Mouse (Mus musculus) testis, adult 2 months (tissue): ENCODE data around the gene Ptpdc1. TPM values are rescaled to one million over a fixed set of nuclear protein-coding genes. Genes with fewer than 3 reads are reported as not detected.

Source experiments
- H3K27ac ChIP-seq: fragments of 200-500 bp; 2 replicates; pipeline ENCODE4 v1.5.1; 2012; ENCODE audit warnings: low read depth, low read length; ENCODE audit not compliant: control insufficient read depth, insufficient read depth
- H3K27me3 ChIP-seq: fragments of 200-500 bp; 2 replicates; pipeline ENCODE4 v1.6.1; 2012; ENCODE audit warnings: mild to moderate bottlenecking, low read length, moderate library complexity; ENCODE audit not compliant: control insufficient read depth, insufficient read depth
- H3K36me3 ChIP-seq: fragments of 200-500 bp; 2 replicates; pipeline ENCODE4 v1.6.1; 2012; ENCODE audit warnings: mild to moderate bottlenecking, low read length; ENCODE audit not compliant: control insufficient read depth, insufficient read depth
- H3K4me1 ChIP-seq: fragments of 200-500 bp; 2 replicates; pipeline ENCODE4 v1.6.1; 2012; ENCODE audit warnings: low read length; ENCODE audit not compliant: control insufficient read depth, insufficient read depth
- H3K4me3 ChIP-seq: fragments of 200-500 bp; 2 replicates; pipeline ENCODE4 v1.5.1; 2012; ENCODE audit warnings: low read depth, mild to moderate bottlenecking, low read length, moderate library complexity, mixed read lengths; ENCODE audit not compliant: control insufficient read depth
- CTCF ChIP-seq: fragments of 200-500 bp; IDR thresholded peaks from 2 replicates; pipeline ENCODE4 v1.5.1; 2012; ENCODE audit warnings: low read depth, mild to moderate bottlenecking, inconsistent platforms, low read length, moderate library complexity; ENCODE audit not compliant: control insufficient read depth, insufficient read depth, insufficient replicate concordance
- POLR2A ChIP-seq: fragments of 200-500 bp; IDR thresholded peaks from 2 replicates; pipeline ENCODE4 v1.6.1; 2012; ENCODE audit warnings: low read depth, mild to moderate bottlenecking, inconsistent platforms, low read length, moderate library complexity; ENCODE audit not compliant: control insufficient read depth
- polyA plus RNA-seq: library from polyadenylated mRNA; depleted of rRNA; stranded (reverse); fragments of >200 nt; gene quantifications from 2 replicates; pipeline ENCODE4 v1.2.3, GENCODE M21; 2012

Gene Ptpdc1
- polyA plus RNA-seq, 1 experiment: 38.7 TPM

DNA sequence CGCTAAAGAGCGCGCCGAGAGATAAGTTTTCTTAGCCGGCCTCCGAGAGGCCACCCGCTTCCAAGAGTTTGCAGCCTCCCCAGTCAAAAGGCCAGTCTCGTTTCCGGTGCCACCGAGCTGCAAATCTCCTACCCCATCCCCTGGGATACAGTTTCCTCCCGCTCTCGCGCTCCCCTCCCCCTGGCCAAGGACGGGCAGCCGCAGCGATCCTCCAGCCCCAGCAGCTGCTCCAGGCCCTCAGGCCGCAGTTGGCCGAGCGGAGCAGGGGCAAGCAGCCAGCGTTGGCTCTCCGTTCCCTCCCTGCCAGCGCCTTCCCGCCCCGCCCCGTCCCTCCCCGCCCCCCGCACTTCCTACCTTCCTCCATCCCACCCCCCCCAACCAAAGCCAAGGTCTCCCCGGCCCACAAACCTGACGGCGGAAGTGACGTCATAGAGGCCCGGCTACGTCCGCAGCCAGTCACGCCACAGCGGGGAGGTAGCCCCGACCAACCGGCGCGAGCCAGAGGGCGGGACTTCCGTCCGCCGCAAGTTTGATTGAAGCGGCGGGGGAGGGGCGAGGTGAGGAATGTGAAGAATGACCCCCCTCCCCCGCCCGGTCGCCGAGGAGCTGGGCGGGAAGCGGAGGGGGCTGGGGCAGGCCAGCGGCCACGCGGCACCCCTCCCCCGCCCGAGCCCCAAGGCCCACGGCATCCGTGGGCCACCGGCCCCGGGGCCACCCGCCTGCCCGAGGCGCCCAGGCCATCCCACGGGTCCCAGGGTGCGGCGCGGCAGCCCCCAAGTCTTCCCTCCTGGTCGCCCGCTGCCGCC is 79.8 kb downstream of the Ptpdc1 start:
- Histone ChIP-seq H3K27me3 (no peaks in the 10 kb centered on the region), H3K36me3 (no peaks in the 10 kb centered on the region), H3K4me3 (peak overlapping the region; percentile 100), H3K27ac (peak overlapping the region; percentile 100), H3K4me1 (no peaks in the 10 kb centered on the region; the same call in 1 of the 2 replicates)
- no peak for TF ChIP-seq CTCF
- no peak; the same call in 1 of the 2 replicates for TF ChIP-seq POLR2A

DNA sequence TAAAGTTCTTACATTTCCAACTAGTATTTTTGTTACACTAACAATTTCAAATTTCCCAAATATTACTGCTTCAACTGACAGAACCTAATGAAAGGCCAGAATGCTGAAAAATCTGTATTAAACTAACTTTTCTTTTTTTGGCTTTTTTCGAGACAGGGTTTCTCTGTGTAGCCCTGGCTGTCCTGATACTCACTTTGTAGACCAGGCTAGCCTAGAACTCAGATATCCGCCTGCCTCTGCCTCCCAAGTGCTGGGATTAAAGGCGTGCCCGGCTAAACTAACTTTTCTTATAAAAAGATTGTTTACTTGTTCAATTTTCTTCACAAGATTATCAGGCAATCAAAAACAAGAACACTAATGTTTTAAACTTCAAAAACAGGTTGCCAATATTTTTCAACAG is 80.6 kb downstream of the Ptpdc1 start:
- Histone ChIP-seq H3K4me3 (peak overlapping the region; percentile 100), H3K27me3 (no peaks in the 10 kb centered on the region), H3K36me3 (no peaks in the 10 kb centered on the region), H3K27ac (peak overlapping the region; percentile 36; the same call in 1 of the 2 replicates), H3K4me1 (no peaks in the 10 kb centered on the region; the same call in 1 of the 2 replicates)
- TF ChIP-seq POLR2A: no peak
- no peak for TF ChIP-seq CTCF

DNA sequence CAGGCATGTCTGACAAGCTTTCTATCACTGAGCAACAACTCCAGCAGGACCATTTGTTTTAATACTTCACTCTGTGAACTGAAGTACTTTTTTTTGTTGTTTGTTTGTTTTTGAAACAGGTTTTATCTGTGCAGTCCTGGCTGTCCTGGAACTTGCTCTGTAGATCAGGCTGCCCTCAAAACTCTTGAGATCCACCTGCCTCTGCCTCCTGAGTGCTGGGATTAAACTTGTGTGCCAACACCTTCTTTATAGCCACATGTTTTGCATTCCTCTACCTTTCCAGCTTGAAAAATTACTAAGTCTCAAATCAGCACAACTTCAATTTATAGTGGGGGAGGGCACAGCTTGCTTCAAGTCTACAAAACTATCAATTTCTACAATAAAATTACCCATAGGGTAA is 81.1 kb downstream of the Ptpdc1 start:
- no peaks in the 10 kb centered on the region for H3K4me1 ChIP-seq
- TF ChIP-seq CTCF (no peak), POLR2A (no peak)
- H3K36me3 ChIP-seq: no peaks in the 10 kb centered on the region
- H3K27ac ChIP-seq: no peak overlapping the region
- H3K27me3 ChIP-seq: no peaks in the 10 kb centered on the region
- H3K4me3 ChIP-seq: peak overlapping the region; percentile 43; the same call in 1 of the 2 replicates

DNA sequence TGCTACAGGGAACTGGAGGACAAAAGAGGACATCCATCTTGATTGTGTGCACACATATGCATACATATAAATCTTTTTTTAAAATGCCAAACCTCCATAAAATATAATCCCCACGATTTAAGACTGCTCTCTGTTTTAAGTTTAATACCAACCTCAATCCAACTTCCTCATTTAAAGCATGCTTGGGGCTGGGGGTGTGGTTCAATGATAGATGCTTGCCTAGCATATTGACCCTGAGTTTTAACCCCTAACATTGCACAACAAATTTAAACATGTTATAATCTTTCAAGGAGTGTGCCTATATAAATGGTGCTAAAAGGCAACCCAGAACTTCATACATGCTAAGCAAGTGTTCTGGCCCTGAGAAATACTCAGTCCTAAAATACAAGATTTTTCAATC is 85.0 kb downstream of the Ptpdc1 start:
- H3K4me3 ChIP-seq: no peak overlapping the region
- no peaks in the 10 kb centered on the region for H3K36me3 ChIP-seq
- no peak overlapping the region for H3K27ac ChIP-seq
- TF ChIP-seq POLR2A (no peak), CTCF (no peak)
- H3K27me3 ChIP-seq: no peaks in the 10 kb centered on the region
- H3K4me1 ChIP-seq: no peaks in the 10 kb centered on the region

DNA sequence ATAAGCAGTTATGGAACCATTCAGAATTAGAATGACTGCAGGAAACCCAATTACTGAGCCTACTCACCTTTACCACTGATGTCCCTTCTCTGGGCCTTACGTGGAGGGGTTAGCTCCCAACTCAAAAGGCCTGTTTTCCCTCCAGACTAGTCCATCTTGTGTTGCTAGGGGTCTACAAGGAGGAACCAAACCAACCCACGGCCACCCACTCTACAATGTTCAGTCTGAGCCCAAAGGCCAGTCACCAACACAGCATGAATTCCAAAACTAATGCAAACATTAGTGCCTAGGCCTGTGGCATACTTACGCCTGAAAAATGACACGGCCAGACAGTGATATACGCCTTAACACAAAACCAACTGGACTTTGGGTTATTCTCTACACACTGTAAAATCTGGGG is 92.0 kb downstream of the Ptpdc1 start:
- Histone ChIP-seq H3K27ac (no peak overlapping the region), H3K4me3 (no peak overlapping the region), H3K4me1 (peaks cover 2% of the 10 kb centered on the region; the same call in 1 of the 2 replicates), H3K27me3 (no peaks in the 10 kb centered on the region), H3K36me3 (no peaks in the 10 kb centered on the region)
- no peak for TF ChIP-seq POLR2A
- no peak for TF ChIP-seq CTCF

DNA sequence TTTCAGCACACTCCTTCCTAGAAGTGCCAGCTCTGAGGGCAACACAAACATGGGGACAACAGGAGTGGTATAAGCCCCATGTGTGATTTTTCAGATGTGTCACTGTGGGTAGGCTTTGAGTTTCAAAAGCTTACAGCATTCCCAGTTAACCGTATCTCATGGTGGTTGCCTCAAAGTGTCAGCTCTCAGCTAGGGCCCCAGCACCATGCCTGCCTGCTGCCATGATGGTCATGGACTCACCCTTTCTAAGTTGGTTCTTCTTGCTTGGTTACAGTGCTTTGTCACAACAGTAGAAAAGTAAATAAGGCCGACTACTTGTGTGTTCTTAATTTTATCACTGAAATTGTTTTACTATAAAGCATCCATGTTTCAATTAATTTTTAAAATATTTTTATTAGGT is 94.0 kb downstream of the Ptpdc1 start:
- Histone ChIP-seq H3K36me3 (no peaks in the 10 kb centered on the region), H3K27ac (no peak overlapping the region), H3K27me3 (no peaks in the 10 kb centered on the region), H3K4me1 (peaks cover 2% of the 10 kb centered on the region; the same call in 1 of the 2 replicates), H3K4me3 (no peak overlapping the region)
- TF ChIP-seq POLR2A (no peak), CTCF (no peak)

DNA sequence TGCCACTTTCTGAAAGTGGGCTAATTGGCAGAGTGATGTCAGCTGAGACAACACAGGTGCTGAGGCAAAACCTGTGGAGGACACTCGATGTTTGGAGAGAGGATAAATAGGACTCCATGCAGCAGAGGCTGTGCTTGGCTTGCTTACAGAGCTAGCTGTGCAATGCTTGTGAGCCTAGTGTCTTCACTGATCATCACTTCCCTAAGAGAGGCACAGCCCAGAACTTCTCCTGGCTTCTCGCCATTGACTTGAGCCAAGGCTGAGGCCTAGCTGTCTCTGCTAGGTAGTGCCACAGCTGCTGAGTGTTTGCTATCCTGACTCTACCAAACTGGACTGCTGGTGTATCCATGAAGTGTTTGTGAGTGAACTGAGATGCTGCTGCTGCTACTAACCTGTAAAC is 94.8 kb downstream of the Ptpdc1 start:
- no peak for TF ChIP-seq POLR2A
- no peak for TF ChIP-seq CTCF
- Histone ChIP-seq H3K4me1 (peaks cover 2% of the 10 kb centered on the region; the same call in 1 of the 2 replicates), H3K36me3 (no peaks in the 10 kb centered on the region), H3K4me3 (no peak overlapping the region), H3K27me3 (no peaks in the 10 kb centered on the region), H3K27ac (no peak overlapping the region)
